ENCODE assay signal across 10 mouse cellular contexts in the genomic region with DNA sequence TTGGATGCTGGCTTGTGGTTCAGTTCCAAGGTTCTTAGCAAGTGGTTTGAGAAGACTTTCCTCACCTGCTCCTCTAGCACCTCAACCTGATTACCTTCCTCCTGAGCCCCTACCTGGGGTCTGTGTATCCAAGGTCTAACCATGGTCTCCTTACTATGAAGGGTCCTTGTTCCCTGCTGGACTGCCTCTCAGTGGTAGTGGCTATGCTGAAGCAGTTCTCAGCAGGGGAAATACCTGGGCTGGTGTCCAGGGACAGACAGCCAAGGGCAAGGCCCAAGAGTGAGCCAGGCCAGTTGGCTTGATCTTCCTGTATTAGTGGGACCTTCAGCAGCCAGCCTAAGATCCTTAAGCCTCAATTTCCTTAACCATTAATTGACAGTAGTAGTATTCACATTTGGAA.
DNase-seq lines count a peak whose midpoint lies in the region.
"Had no signal": no experiment of that assay in that cellular context is flagged by ENCODE, and none has a peak within 500 bp of the region (broad histone marks: within the 10 kb centered on the region; RNA-seq: fewer than 3 reads in every experiment).

No protein-coding gene starts in this region.

- no peaks in the 10 kb centered on the region for H3K9me3 ChIP-seq in midbrain, embryonic 10.5 days (replicated peaks)
- H3K9me3 ChIP-seq: limb, embryonic 10.5 days; neural tube, embryonic 13.5 days had no signal

- H3K27me3 ChIP-seq in midbrain, embryonic 10.5 days (ENCODE audit: low read depth, poor library complexity, severe bottlenecking) = no peaks in the 10 kb centered on the region
- H3K27me3 ChIP-seq: neural tube, embryonic 13.5 days had no signal

- no peaks in the 10 kb centered on the region for H3K36me3 ChIP-seq in midbrain, embryonic 10.5 days
- H3K36me3 ChIP-seq: limb, embryonic 10.5 days; neural tube, embryonic 13.5 days had no signal

- H3K27ac ChIP-seq in midbrain, embryonic 10.5 days (replicated peaks) = no peak overlapping the region
- H3K27ac ChIP-seq: limb, embryonic 10.5 days; neural tube, embryonic 13.5 days had no signal

- H3K4me3 ChIP-seq in midbrain, embryonic 10.5 days = no peak overlapping the region
- H3K4me3 ChIP-seq: limb, embryonic 10.5 days; neural tube, embryonic 13.5 days had no signal

- H3K4me1 ChIP-seq in midbrain, embryonic 10.5 days = no peaks in the 10 kb centered on the region
- H3K4me1 ChIP-seq: limb, embryonic 10.5 days; neural tube, embryonic 13.5 days had no signal

- DNase-seq in NIH3T3 (ENCODE audit: low read depth) = peak; percentile 72
- peak; percentile 65 for DNase-seq in adrenal gland, adult 2 months
- DNase-seq in cerebellum, postnatal 36 days = peak; percentile 46 to 47
- DNase-seq in heart, postnatal 36 days = peak; percentile 75 to 78
- no peak for DNase-seq in midbrain, embryonic 10.5 days (ENCODE audit: low spot score)
- no peak for DNase-seq in right cerebral cortex, postnatal 4 days
- DNase-seq in thymus, adult 18-20 months = no peak
- no peak for DNase-seq in left cerebral cortex, postnatal 14 days (ENCODE audit: low spot score in 2 of 2)

- intact Hi-C loops in heart, postnatal 36 days (cut with DNase I) = loop anchor here (5.0 kb wide), 1 partner anchor 93 kb away; no protein-coding TSS in a partner anchor
- intact Hi-C loops in left cerebral cortex, postnatal 14 days (cut with DNase I) = no loop called here

Comparison
In these comparisons a context has a peak if more than half of its experiments do, and no peak if none do; other contexts are left out.
1. DNase-seq: peak in NIH3T3 (single experiment), adrenal gland, adult 2 months (single experiment), cerebellum, postnatal 36 days (2 of 2) and heart, postnatal 36 days (2 of 2); none in midbrain, embryonic 10.5 days (single experiment), right cerebral cortex, postnatal 4 days (single experiment), thymus, adult 18-20 months (0 of 2) and left cerebral cortex, postnatal 14 days (0 of 2).